Mouse (Mus musculus) erythroblast, embryonic 14.5 days (primary cell): Measurements from ENCODE around the gene Pla2r1. TPM values are rescaled to one million over a fixed set of nuclear protein-coding genes. Genes with fewer than 3 reads are reported as not detected.

ENCODE experiments used
- H3K27me3 ChIP-seq: 2 replicates; pipeline ENCODE4 v1.6.1; 2012; ENCODE audit warnings: inconsistent platforms; ENCODE audit not compliant: control insufficient read depth
- H3K36me3 ChIP-seq: 2 replicates; pipeline ENCODE4 v1.6.1; 2012; ENCODE audit warnings: mild to moderate bottlenecking, inconsistent platforms; ENCODE audit not compliant: control insufficient read depth
- H3K4me1 ChIP-seq: 2 replicates; pipeline ENCODE4 v1.6.1; 2012; ENCODE audit warnings: inconsistent platforms; ENCODE audit not compliant: control insufficient read depth
- H3K4me3 ChIP-seq: replicated peaks from 2 replicates; pipeline ENCODE3; 2012; ENCODE audit warnings: moderate library complexity, mild to moderate bottlenecking, inconsistent platforms
- H3K9me3 ChIP-seq: 2 replicates; pipeline ENCODE4 v1.6.1; 2012; ENCODE audit warnings: low read length, inconsistent platforms, mixed read lengths; ENCODE audit not compliant: control insufficient read depth
- GATA1 ChIP-seq: IDR thresholded peaks from 2 replicates; pipeline ENCODE4 v1.6.1; 2012; ENCODE audit warnings: low read length, inconsistent platforms, mixed read lengths
- TAL1 ChIP-seq: IDR thresholded peaks from 3 replicates; pipeline ENCODE4 v1.6.1; 2012; ENCODE audit warnings: low read length, inconsistent platforms, mixed read lengths
- polyA plus RNA-seq: library from polyadenylated mRNA; stranded (reverse); fragments of >175 nt; gene quantifications from 2 replicates; pipeline ENCODE4 v1.2.3, GENCODE M21; 2012

Pla2r1 gene
- polyA plus RNA-seq, 1 experiment: not detected

DNA sequence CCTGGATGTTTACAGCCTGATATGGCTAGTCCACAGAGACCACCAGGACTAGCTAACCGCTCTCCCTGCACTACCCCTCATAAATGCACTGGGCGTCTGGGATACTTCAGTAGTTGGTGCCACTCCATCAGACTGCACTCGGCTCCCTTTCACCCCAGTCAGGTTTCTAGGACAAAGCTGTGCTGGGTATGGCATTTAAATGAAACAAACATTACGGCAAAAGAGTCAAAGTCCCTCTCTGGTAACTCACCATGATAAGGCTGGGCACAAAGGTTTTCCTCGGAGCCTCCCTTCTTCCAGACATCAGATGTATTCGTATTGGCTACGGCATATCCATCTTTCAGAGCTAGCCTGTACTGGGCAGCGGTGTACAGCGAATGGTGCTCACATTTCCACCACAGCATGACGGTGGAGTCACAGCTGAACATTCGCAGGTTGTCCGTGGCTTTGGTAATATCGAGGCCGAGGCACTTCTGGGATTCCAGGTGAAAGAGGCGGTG, 177.4 kb downstream of the Pla2r1 start:
- no peaks in the 10 kb centered on the region for H3K36me3 ChIP-seq
- no peaks in the 10 kb centered on the region for H3K27me3 ChIP-seq
- H3K9me3 ChIP-seq: no peaks in the 10 kb centered on the region
- no peaks in the 10 kb centered on the region for H3K4me1 ChIP-seq
- H3K4me3 ChIP-seq: no peak overlapping the region
- TF ChIP-seq TAL1: no peak

DNA sequence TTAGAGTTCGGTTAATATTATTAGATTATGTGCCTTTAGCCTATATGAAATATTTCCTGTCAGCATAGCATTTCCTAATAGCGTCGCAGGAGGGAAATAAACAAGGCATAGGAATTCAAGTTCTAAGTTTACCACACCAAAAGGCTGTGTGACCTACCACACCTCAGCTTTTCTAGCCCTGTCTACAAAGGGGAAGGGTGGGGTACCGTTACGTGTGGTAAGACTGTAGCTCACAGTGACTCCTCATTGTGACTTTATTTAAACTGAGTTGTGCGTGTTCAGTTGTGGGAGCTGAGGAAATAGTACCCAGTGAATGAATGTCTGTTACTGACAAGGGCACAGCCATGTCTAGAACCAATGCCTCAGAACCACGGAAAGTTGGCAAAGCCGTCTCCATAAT, 178.0 kb downstream of the Pla2r1 start:
- Histone ChIP-seq H3K27me3 (no peaks in the 10 kb centered on the region), H3K9me3 (no peaks in the 10 kb centered on the region), H3K4me3 (no peak overlapping the region), H3K4me1 (no peaks in the 10 kb centered on the region), H3K36me3 (no peaks in the 10 kb centered on the region)
- TF ChIP-seq GATA1: no peak
- no peak for TF ChIP-seq TAL1

- Histone ChIP-seq H3K9me3 (no peaks in the 10 kb centered on the region), H3K4me1 (no peaks in the 10 kb centered on the region), H3K36me3 (no peaks in the 10 kb centered on the region), H3K4me3 (no peak overlapping the region), H3K27me3 (no peaks in the 10 kb centered on the region)
- no peak for TF ChIP-seq GATA1
- no peak for TF ChIP-seq TAL1
Observed at GRCm38 (mm10) chr2:60370188-60370587, 182.9 kb downstream of the Pla2r1 start.

GRCm38 (mm10) chr2:60369454-60369853, 183.7 kb downstream of the Pla2r1 start:
- TF ChIP-seq GATA1 (no peak), TAL1 (no peak)
- no peaks in the 10 kb centered on the region for H3K9me3 ChIP-seq
- no peaks in the 10 kb centered on the region for H3K36me3 ChIP-seq
- no peaks in the 10 kb centered on the region for H3K4me1 ChIP-seq
- no peak overlapping the region for H3K4me3 ChIP-seq
- no peaks in the 10 kb centered on the region for H3K27me3 ChIP-seq

DNA sequence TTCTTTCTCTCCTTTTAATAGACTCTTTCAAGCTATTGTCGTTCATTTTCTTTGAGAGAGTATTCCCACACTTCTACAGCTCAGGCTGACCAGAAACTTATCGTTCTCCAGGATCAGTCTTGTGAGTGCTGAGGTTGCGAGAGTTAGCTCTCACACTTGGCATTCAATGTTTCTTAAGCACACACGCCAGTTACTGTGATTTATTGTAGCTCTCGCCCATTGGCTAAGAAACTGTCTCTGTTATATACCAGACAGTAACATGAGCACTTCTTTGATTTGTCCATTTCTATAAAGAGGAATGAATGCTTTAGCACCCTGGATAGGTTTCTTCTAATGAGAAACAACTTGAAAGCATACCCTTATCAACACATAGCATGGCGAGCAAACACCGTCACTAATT, 185.2 kb downstream of the Pla2r1 start:
- Histone ChIP-seq H3K4me3 (no peak overlapping the region), H3K36me3 (no peaks in the 10 kb centered on the region), H3K9me3 (no peaks in the 10 kb centered on the region), H3K27me3 (no peaks in the 10 kb centered on the region), H3K4me1 (no peaks in the 10 kb centered on the region)
- no peak for TF ChIP-seq GATA1
- no peak for TF ChIP-seq TAL1

Other genes with a start within 250 kb of the Pla2r1 start
- not detected in 2 replicates for gene Ly75, start 170.0 kb downstream of the Pla2r1 start, polyA plus RNA-seq
- not detected in 2 replicates for gene Itgb6, start 169.3 kb upstream of the Pla2r1 start, polyA plus RNA-seq